Mouse (Mus musculus) stomach, postnatal 0 days (tissue): Measurements from ENCODE around the gene Csrp3. TPM values are rescaled to one million over a fixed set of nuclear protein-coding genes. Genes with fewer than 3 reads are reported as not detected.
A peak's percentile ranks its signal among the peaks of the same experiment; 100 is the strongest.

Experiments
- ATAC-seq: fragments of 200-750 bp; cut with Nextera tagmentation; 2 replicates; pipeline ENCODE4 v1.8.0; 2017; ENCODE audit not compliant: low FRiP score, low TSS enrichment
- DNase-seq: peaks from one replicate; pipeline ENCODE4 v3.0.0-alpha.2; 2016; ENCODE audit warnings: low spot score
- H3K27ac ChIP-seq: fragments of 300-500 bp; sonication (generic); replicated peaks from 2 replicates; pipeline ENCODE4 v1.5.1; 2014; ENCODE audit warnings: mild to moderate bottlenecking, control low read depth
- H3K27me3 ChIP-seq: fragments of 300-500 bp; sonication (generic); 2 replicates; pipeline ENCODE4 v1.6.1; 2014; ENCODE audit warnings: low read length; ENCODE audit not compliant: control insufficient read depth, insufficient read depth
- H3K36me3 ChIP-seq: fragments of 300-500 bp; sonication (generic); 2 replicates; pipeline ENCODE4 v1.6.1; 2014; ENCODE audit warnings: low read length, mixed read lengths; ENCODE audit not compliant: control insufficient read depth, insufficient read depth
- H3K4me1 ChIP-seq: fragments of 300-500 bp; sonication (generic); replicated peaks from 2 replicates; pipeline ENCODE4 v1.6.1; 2014; ENCODE audit warnings: antibody characterized with exemption; ENCODE audit not compliant: control insufficient read depth, insufficient read depth
- H3K4me2 ChIP-seq: fragments of 300-500 bp; sonication (generic); replicated peaks from 2 replicates; pipeline ENCODE4 v1.6.1; 2014; ENCODE audit warnings: low read depth, mild to moderate bottlenecking, control low read depth, moderate library complexity
- H3K4me3 ChIP-seq: fragments of 300-500 bp; sonication (generic); 2 replicates; pipeline ENCODE4 v1.5.1; 2014; ENCODE audit warnings: low read depth, low read length, control low read depth
- H3K9ac ChIP-seq: fragments of 300-500 bp; sonication (generic); 2 replicates; pipeline ENCODE4 v1.6.1; 2014; ENCODE audit warnings: mild to moderate bottlenecking, low read length, control low read depth, mixed read lengths
- H3K9me3 ChIP-seq: fragments of 300-500 bp; sonication (generic); 2 replicates; pipeline ENCODE4 v1.6.1; 2016; ENCODE audit warnings: low read length; ENCODE audit not compliant: control insufficient read depth
- CTCF ChIP-seq: IDR thresholded peaks from 2 replicates; pipeline ENCODE4 v1.5.1; 2016; ENCODE audit warnings: antibody characterized with exemption, low read depth, mild to moderate bottlenecking, moderate library complexity
- EP300 ChIP-seq: optimal IDR thresholded peaks from 2 replicates; pipeline ENCODE3; 2016; ENCODE audit warnings: antibody characterized with exemption
- WGBS: fragments of 180-500 bp; shearing (Covaris S2); extraction: QIAGEN DNeasy Blood & Tissue Kit; methylation state at CpG from one replicate; pipeline ENCODE4 v1.1.7; 2014; 5-methylcytosine and 5-hydroxymethylcytosine counted together
- polyA plus RNA-seq: library from polyadenylated mRNA; unstranded; fragments of >200 nt; fragmentation: Nextera tagmentation; extraction: Ambion mirVana; gene quantifications from 2 replicates; pipeline ENCODE4 v1.2.1, GENCODE M21; 2015

Gene Csrp3
- polyA plus RNA-seq, 1 experiment from 2014 or later = 0.22 TPM

DNA sequence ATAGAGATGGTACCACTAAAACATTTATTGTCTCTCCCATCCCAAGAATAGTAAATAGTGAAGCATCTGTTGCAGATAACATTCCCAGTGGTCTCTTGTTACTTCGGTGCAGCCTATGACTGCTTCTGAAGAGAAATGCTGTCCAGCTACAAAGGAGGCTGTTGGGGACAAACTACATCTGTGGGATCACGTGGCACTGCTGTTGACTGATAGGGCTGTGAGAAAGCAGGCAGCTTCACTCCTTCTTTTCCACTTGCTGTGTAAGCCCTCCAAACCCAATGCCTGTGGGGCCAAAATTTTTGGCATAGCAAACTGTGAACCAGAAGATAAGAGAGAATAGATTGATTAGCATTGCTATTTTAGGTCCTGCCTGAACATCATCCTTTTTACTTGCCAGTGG, 17.4 kb downstream of the Csrp3 start:
- Histone ChIP-seq H3K4me2 (no peak overlapping the region), H3K9ac (no peak overlapping the region), H3K4me3 (no peak overlapping the region), H3K4me1 (0 out of 2 replicates have a peak, but pooled peaks cover 2% of the 10 kb centered on the region), H3K9me3 (no peaks in the 10 kb centered on the region), H3K27me3 (no peaks in the 10 kb centered on the region), H3K27ac (no peak overlapping the region), H3K36me3 (0 out of 2 replicates have a peak, but pooled peaks cover 2% of the 10 kb centered on the region)
- no peak for TF ChIP-seq CTCF
- TF ChIP-seq EP300 = no peak
- ATAC-seq (no peak), DNase-seq (no peak)
- WGBS = 32% methylated on average over 2 of the region's 2 CpGs

DNA sequence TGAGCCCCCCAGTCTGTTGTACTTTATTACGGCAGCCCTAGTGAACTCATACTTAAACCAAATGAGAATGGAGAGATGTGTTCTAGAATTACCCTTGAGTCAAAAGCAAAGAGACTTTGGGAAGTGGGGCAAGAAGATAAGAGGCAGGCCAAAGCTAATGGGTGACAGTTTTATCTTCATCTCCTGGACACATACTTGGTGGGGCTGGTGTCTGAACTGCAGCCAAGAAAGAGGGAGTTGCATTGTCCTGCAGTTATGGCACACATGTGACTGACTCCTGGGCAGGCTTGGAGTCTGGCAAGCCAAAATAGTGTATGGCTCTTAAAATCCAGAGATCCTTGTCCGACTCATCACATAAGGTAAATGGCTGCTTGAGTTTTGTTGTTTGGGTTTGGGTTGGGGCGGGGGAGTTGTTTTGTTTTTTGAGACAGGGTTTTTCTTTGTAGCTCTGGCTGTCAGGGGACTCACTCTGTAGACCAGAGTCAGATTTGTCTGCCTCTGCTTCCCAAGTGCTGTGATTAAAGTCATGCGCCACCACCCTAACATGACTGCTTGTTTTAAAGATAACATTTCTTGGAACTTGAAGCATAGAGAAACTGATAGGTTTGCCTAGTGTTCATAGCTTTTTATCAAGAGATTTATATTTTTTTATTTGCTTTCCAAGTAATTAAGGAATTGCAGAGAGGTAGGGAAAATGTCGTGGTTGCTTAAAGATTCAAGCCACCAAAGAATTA, 18.5 kb downstream of the Csrp3 start:
- WGBS = 70% methylated on average over 5 of the region's 5 CpGs
- Histone ChIP-seq H3K4me2 (no peak overlapping the region), H3K36me3 (peaks cover 7% of the 10 kb centered on the region; the same call in 1 of the 2 replicates), H3K9ac (no peak overlapping the region), H3K27me3 (no peaks in the 10 kb centered on the region), H3K4me1 (0 out of 2 replicates have a peak, but pooled peaks cover 2% of the 10 kb centered on the region), H3K4me3 (no peak overlapping the region), H3K9me3 (no peaks in the 10 kb centered on the region), H3K27ac (no peak overlapping the region)
- peak; percentile 21 for DNase-seq
- no peak for ATAC-seq
- TF ChIP-seq CTCF (no peak), EP300 (no peak)

DNA sequence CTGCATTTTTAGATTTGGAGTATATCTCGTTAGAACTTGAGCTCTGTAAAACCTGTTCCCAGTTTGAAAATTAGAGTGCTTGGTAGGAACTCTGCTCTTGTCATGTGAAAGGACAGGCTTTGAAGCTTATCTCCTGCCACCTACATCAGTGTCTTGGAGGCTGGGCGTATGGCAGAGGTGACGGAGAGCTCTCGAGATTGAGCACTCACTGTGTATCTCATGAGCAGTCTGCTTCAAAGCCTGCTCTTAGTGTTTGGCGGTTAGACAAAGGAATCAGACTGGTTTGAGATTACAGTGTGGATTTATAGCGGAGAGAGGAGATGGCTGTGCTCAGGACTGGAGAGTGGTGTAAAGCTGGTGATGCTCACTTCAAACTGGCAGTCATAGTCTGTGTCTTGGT, 22.7 kb downstream of the Csrp3 start:
- H3K36me3 ChIP-seq = peaks cover 12% of the 10 kb centered on the region; the same call in 1 of the 2 replicates
- no peaks in the 10 kb centered on the region for H3K4me1 ChIP-seq
- no peak overlapping the region for H3K9ac ChIP-seq
- DNase-seq = no peak
- WGBS = 81% methylated on average over 6 of the region's 6 CpGs
- H3K27me3 ChIP-seq = no peaks in the 10 kb centered on the region
- no peak overlapping the region for H3K4me3 ChIP-seq
- TF ChIP-seq EP300 (no peak), CTCF (no peak)
- ATAC-seq = no peak
- no peaks in the 10 kb centered on the region for H3K9me3 ChIP-seq
- no peak overlapping the region for H3K4me2 ChIP-seq
- H3K27ac ChIP-seq = no peak overlapping the region

DNA sequence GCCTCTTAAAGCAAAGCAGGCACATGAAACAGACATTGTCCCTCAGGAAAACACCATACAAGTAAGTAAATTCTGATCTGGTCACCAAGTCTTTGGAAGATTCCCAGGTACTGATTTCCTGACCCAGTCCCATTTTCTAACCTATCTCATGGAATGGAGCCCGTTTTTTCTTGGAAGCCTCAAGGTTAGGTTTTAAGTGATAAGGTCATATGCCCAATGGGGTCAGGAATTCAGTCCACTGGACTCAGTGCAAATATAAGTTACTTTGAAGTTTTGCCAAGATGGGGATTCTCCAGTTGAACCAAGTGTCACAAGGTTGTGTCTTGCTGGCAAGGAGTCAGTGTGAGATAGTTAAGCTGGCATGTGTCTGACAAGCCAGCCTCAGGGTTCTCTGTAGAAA, 23.2 kb downstream of the Csrp3 start:
- Histone ChIP-seq H3K36me3 (peaks cover 14% of the 10 kb centered on the region; the same call in 1 of the 2 replicates), H3K4me2 (no peak overlapping the region)
- TF ChIP-seq CTCF (no peak), EP300 (no peak)

DNA sequence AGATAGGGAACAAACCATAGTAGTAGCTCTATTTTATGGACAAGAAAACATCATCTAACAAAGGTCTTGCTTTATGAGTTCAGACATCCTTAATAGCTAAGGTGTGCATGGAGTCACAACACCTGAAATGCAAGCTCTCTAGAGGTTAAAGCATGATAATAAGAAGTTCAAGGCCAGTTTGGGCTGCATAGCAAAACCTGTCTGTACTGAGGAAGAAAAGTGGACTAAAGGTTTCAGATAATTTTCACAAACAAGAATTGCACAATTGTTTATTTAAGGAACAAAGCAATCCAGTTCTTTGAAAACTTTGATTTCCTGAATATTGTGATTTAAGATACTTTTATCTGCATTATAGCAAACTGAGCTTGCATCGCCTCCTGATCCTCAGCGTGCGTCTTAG, 24.2 kb downstream of the Csrp3 start:
- 81% methylated on average over 3 of the region's 3 CpGs for WGBS
- Histone ChIP-seq H3K4me3 (no peak overlapping the region), H3K9me3 (no peaks in the 10 kb centered on the region), H3K9ac (no peak overlapping the region), H3K36me3 (peaks cover 15% of the 10 kb centered on the region; the same call in 1 of the 2 replicates), H3K4me2 (no peak overlapping the region), H3K27ac (no peak overlapping the region), H3K4me1 (no peaks in the 10 kb centered on the region), H3K27me3 (no peaks in the 10 kb centered on the region)
- no peak for DNase-seq
- no peak for ATAC-seq
- TF ChIP-seq CTCF (no peak), EP300 (no peak)

More for the DNA sequence above, 23.2 kb downstream of the Csrp3 start:
- Histone ChIP-seq H3K27me3 (no peaks in the 10 kb centered on the region), H3K4me1 (no peaks in the 10 kb centered on the region), H3K4me3 (no peak overlapping the region), H3K27ac (no peak overlapping the region), H3K9ac (no peak overlapping the region), H3K9me3 (no peaks in the 10 kb centered on the region)
- WGBS = 87% methylated on average over 1 of the region's 1 CpGs
- DNase-seq = no peak
- ATAC-seq = no peak

DNA sequence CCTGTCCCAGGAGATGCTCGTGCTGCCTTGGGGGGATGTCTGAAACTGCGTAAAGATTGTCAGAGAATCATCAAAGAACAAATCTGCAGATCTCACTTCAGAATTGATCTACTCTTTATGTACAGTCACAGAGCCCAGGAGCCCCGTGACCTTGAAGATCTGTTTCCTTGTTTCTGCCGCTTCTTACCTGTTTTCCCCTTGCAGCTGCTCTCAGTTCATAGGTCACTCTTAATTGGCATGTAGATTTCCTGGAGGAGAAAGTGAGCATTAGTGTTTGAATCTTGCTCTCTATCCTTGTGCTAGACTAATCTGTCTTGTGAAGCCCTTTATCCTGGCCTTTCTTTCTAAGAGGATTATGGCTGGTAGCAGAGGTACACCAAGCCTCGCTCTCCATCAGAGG, 26.2 kb downstream of the Csrp3 start:
- H3K4me2 ChIP-seq = no peak overlapping the region
- TF ChIP-seq EP300 (no peak), CTCF (no peak)
- ATAC-seq (no peak), DNase-seq (no peak)
- 83% methylated on average over 5 of the region's 5 CpGs for WGBS
- no peak overlapping the region for H3K4me3 ChIP-seq
- no peaks in the 10 kb centered on the region for H3K4me1 ChIP-seq
- H3K27ac ChIP-seq = no peak overlapping the region
- no peaks in the 10 kb centered on the region for H3K9me3 ChIP-seq
- H3K27me3 ChIP-seq = no peaks in the 10 kb centered on the region
- no peak overlapping the region for H3K9ac ChIP-seq
- H3K36me3 ChIP-seq = peaks cover 20% of the 10 kb centered on the region
